Mouse (Mus musculus): Measurements from ENCODE around the gene Kitl. TPM values are rescaled to one million over a fixed set of nuclear protein-coding genes. Genes with fewer than 3 reads are reported as not detected.

The Kitl gene
- polyA plus RNA-seq, 1 experiment from 2014 or later: 8.2 TPM

DNA sequence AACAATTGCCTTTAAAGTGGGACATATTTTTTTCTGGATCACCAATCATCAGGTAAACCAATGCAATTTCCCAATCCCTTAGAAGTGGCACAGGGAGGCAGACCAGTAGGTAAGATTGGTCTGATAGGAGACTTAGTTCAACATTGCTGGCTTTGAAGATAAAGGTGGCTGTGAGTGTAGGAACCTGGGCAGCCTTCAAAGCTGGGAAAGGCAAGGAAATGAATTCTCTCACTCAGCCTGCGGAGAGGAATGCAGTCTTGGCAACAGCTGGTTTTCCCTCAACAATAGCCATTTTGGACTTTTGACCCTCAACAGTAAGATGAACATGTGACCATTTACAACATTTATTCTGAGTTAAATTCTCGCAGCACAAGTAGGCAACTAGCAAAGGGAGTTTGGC lies 1.3 kb upstream of the Kitl start:
- ATAC-seq (ENCODE audit: insufficient number of reproducible peaks, insufficient read depth, low FRiP score, low TSS enrichment, low read depth): no peak
- Histone ChIP-seq H3K4me2 (no peak overlapping the region), H3K4me1 (replicated peaks) (peaks cover 9% of the 10 kb centered on the region; the same call in 1 of the 2 replicates), H3K9me3 (no peaks in the 10 kb centered on the region), H3K4me3 (replicated peaks) (no peak overlapping the region), H3K27ac (no peak overlapping the region), H3K9ac (replicated peaks) (no peak overlapping the region), H3K36me3 (no peaks in the 10 kb centered on the region), H3K27me3 (peaks cover 29% of the 10 kb centered on the region)
- WGBS: 35% methylated on average over 2 of the region's 2 CpGs

DNA sequence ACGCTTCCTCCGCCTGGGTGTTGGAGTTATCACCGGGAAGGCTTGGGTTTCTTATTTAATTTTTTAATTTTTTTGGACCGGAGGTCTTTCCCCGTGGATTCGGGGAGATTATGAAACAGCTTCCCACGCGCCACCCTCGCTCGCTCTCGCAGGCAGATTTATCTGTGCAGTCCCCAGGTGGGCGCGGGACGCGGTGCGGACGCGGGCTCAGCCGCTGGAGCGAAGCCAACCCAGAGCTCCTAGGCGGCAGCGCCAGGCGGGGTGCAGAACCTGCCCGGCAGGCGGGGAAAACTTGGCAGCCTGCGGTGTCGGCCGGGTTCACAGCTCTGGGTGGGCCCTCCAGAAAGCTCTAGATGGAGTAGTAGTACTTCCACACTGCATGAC lies 888 bp downstream of the Kitl start:
- peaks cover 9% of the 10 kb centered on the region; the same call in 1 of the 2 replicates for H3K4me1 ChIP-seq (replicated peaks)
- H3K27ac ChIP-seq: 0 out of 2 replicates have a peak overlapping the region, but pooled peaks have one; percentile 12
- H3K27me3 ChIP-seq: peaks cover 48% of the 10 kb centered on the region
- H3K4me2 ChIP-seq: peak overlapping the region; percentile 99
- peak overlapping the region; percentile 64 for H3K4me3 ChIP-seq (replicated peaks)
- no peaks in the 10 kb centered on the region for H3K36me3 ChIP-seq
- peak overlapping the region; percentile 61 for H3K9ac ChIP-seq (replicated peaks)
- 0% methylated on average over 28 of the region's 28 CpGs for WGBS
- no peaks in the 10 kb centered on the region for H3K9me3 ChIP-seq
- ATAC-seq (ENCODE audit: insufficient number of reproducible peaks, insufficient read depth, low FRiP score, low TSS enrichment, low read depth): no peak

DNA sequence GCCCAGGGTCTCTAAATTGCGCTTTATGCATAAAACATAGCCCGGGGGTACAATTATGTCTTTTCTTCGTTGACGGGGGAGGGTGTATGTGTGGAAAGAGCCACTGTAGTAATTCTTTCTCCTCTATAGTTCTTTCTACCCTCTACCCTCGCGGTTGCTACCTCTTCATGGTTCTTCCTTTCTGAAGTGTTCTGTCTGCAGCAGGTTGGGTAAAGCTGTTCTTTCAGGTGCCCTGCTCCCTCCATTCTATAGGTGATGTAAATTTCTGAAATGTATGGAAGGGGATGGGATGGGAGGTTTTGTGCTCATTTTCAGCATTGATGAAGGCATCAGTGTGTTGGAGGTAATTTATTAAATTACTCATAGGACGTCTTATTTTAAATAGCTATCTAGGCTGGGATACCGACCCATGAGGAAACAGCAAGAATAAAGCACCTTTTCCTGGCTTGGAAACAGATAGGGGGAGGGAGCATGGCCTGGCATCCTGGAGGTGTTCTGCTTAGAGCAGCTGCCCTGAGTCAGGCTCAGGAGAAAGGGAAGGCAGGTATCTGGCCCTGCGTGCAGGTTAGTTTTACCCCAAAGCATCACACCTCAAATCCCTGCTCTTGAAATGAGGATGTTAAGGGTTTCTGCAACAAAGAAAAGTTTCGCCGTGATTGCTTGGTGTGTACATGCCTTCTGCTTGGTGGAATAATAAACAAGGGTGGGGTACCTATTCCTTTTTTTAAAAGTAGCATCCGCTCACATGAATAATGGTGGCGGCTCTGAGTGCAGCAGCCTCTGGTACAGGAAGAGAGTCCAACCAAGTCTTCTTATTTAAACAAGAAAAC lies 1.7 kb downstream of the Kitl start:
- no peak overlapping the region for H3K9ac ChIP-seq (replicated peaks)
- H3K27me3 ChIP-seq: peaks cover 57% of the 10 kb centered on the region
- ATAC-seq (ENCODE audit: insufficient number of reproducible peaks, insufficient read depth, low FRiP score, low TSS enrichment, low read depth): no peak
- no peaks in the 10 kb centered on the region for H3K36me3 ChIP-seq
- no peaks in the 10 kb centered on the region for H3K9me3 ChIP-seq
- H3K4me1 ChIP-seq (replicated peaks): peaks cover 9% of the 10 kb centered on the region; the same call in 1 of the 2 replicates
- no peak overlapping the region for H3K27ac ChIP-seq
- H3K4me3 ChIP-seq (replicated peaks): peak overlapping the region; percentile 64
- peak overlapping the region; percentile 99 for H3K4me2 ChIP-seq
- WGBS: 19% methylated on average over 13 of the region's 13 CpGs

DNA sequence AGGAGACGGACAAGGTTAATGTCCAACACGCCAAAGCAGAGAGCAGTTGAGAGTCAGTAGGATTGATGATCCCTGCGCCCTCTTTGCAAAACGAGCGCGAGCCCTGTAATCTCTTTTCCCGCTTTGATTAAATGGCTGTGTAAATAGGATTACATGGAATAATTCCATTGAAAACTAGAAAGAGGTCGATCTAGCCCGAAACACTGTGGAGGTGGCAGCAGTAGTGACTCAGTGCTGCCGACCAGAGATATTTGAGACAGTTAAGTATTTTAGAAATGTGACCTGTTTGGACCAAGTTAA lies 2.3 kb downstream of the Kitl start:
- peak overlapping the region; percentile 99 for H3K4me2 ChIP-seq
- no peak overlapping the region for H3K9ac ChIP-seq (replicated peaks)
- peaks cover 14% of the 10 kb centered on the region; the same call in 1 of the 2 replicates for H3K4me1 ChIP-seq (replicated peaks)
- no peak overlapping the region for H3K27ac ChIP-seq
- no peaks in the 10 kb centered on the region for H3K36me3 ChIP-seq
- peak overlapping the region; percentile 64 for H3K4me3 ChIP-seq (replicated peaks)
- WGBS: 7% methylated on average over 10 of the region's 10 CpGs
- ATAC-seq (ENCODE audit: insufficient number of reproducible peaks, insufficient read depth, low FRiP score, low TSS enrichment, low read depth): no peak
- peaks cover 62% of the 10 kb centered on the region for H3K27me3 ChIP-seq
- H3K9me3 ChIP-seq: no peaks in the 10 kb centered on the region

DNA sequence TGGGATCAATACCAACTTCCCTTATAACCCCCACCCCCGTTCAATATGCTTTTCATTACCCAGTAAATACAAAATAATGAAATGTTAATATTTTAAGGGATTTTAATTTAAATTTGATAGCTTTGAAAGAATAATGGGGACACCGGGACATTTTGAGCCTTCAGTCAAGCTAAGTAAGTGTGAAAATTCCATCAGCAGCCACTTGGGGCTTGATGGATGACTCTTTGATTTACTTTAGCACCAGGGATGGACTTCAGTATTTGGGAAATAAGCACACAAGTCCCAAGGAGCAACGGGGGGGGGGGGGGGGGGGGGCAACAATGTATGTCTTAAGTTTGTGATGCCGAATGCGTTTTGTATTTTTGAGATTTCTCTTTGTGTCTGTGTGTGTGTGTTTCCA lies 3.1 kb downstream of the Kitl start:
- H3K4me3 ChIP-seq (replicated peaks): no peak overlapping the region

DNA sequence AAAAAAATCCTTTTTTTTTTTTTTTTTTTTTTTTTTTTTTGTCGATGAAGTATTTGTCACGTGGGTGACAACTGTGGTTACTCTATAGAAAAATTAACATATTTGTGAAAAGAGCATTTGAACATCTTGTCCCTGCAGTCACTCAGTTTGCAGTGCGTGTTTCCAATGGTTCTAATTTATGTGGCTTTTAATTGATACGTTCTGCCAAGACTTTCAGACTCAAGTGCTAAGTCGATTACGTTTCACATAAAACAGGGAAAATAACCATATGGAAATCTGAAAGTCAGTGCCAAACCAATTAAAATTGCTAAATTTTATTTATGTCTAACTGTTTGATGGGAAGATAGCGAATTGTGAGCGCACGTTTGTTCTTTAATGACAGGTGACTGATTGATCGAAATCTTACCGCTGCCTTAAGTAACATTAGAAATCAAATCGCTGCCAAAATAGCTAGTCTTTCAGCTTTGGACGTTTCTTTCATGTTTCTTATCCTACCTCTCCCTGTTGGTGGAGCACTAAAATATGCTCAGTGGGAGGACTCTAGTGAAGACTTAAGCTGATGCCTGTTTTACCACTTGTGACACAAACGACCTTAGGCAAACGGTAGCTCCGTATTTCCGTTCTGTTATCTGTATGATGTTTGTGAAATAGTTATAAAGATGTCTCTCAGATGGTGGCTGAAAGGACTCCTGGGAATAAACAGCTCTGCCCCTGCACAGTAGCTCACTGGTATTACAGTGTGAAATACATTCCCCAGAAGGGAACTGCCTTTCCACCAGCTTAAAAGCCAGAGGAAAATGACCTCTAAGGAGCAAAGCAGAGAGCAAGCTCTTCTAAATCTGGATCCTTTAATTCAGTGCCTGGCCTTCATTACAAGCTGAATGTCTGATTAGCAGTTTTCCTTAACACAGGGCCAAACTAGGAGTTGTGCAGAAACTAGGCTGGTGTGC lies 4.1 kb downstream of the Kitl start:
- Histone ChIP-seq H3K4me3 (replicated peaks) (no peak overlapping the region), H3K9me3 (no peaks in the 10 kb centered on the region), H3K27me3 (peaks cover 63% of the 10 kb centered on the region), H3K4me2 (no peak overlapping the region), H3K36me3 (no peaks in the 10 kb centered on the region), H3K4me1 (replicated peaks) (peaks cover 15% of the 10 kb centered on the region; the same call in 1 of the 2 replicates), H3K27ac (no peak overlapping the region), H3K9ac (replicated peaks) (no peak overlapping the region)
- no peak for ATAC-seq (ENCODE audit: insufficient number of reproducible peaks, insufficient read depth, low FRiP score, low TSS enrichment, low read depth)
- WGBS: 32% methylated on average over 17 of the region's 17 CpGs

More for the DNA sequence above, 3.1 kb downstream of the Kitl start:
- H3K9ac ChIP-seq (replicated peaks): no peak overlapping the region
- H3K4me1 ChIP-seq (replicated peaks): peaks cover 15% of the 10 kb centered on the region; the same call in 1 of the 2 replicates
- peaks cover 63% of the 10 kb centered on the region for H3K27me3 ChIP-seq
- WGBS: 34% methylated on average over 5 of the region's 5 CpGs
- no peaks in the 10 kb centered on the region for H3K36me3 ChIP-seq
- no peak for ATAC-seq (ENCODE audit: insufficient number of reproducible peaks, insufficient read depth, low FRiP score, low TSS enrichment, low read depth)
- H3K27ac ChIP-seq: no peak overlapping the region
- H3K4me2 ChIP-seq: peak overlapping the region; percentile 8; the same call in 1 of the 2 replicates
- no peaks in the 10 kb centered on the region for H3K9me3 ChIP-seq

DNA sequence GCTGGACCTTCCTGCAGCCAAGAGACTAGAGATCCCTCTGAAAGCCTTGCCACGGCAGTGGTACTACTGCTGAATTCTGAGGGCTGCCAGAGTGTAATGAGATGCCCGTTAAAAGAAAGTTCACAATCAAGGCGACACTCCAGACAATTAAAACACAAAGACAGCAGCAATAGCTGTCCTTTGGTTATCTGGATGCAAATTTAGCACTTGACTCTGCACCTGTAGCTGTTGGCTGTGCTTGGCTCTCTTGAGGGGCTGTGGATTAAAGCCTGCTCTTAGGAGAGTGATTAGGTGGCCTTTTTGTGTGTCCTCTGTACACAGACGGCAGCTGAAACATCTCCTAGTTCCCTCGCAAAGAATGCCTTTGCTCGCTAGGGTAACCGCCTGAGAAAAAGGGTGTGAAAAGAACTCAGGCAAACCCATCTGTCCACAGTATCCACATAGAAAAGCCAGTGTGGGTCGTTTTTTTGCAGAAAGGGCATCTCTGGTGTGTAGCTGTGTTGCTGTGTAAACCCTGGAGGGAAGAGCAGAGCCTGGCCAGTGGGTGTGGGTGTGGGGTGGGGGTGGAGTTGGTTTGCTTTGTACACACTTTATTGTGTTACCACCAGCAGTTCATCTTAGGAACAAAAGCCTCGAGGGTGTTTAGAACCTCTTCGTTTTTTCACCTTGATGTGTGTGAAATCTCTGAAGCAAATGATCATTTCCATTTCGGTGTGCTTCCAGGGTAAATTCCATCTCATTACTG lies 6.8 kb downstream of the Kitl start:
- 54% methylated on average over 11 of the region's 11 CpGs for WGBS
- H3K9me3 ChIP-seq: no peaks in the 10 kb centered on the region
- H3K4me1 ChIP-seq (replicated peaks): peaks cover 7% of the 10 kb centered on the region; the same call in 1 of the 2 replicates
- no peaks in the 10 kb centered on the region for H3K36me3 ChIP-seq
- H3K4me3 ChIP-seq (replicated peaks): no peak overlapping the region
- no peak overlapping the region for H3K27ac ChIP-seq
- H3K4me2 ChIP-seq: no peak overlapping the region
- no peak for ATAC-seq (ENCODE audit: insufficient number of reproducible peaks, insufficient read depth, low FRiP score, low TSS enrichment, low read depth)
- no peak overlapping the region for H3K9ac ChIP-seq (replicated peaks)
- H3K27me3 ChIP-seq: peaks cover 49% of the 10 kb centered on the region

DNA sequence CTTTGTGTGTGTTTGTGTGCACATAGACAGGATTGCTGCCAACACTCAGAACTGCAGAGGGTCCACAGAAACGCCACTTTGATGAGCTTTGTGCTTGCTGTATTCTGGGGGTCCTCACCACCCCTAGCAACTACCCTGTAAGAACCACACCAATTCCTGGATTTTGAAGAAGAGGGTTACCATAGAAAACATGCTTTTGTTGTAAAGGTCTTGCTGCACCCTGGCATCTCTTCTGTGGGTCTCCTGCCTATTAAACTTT lies 7.3 kb downstream of the Kitl start:
- Histone ChIP-seq H3K4me1 (replicated peaks) (peaks cover 7% of the 10 kb centered on the region; the same call in 1 of the 2 replicates), H3K9ac (replicated peaks) (no peak overlapping the region), H3K27me3 (peaks cover 44% of the 10 kb centered on the region), H3K4me3 (replicated peaks) (no peak overlapping the region), H3K9me3 (no peaks in the 10 kb centered on the region), H3K4me2 (no peak overlapping the region), H3K27ac (no peak overlapping the region), H3K36me3 (no peaks in the 10 kb centered on the region)
- WGBS: 61% methylated on average over 1 of the region's 1 CpGs
- ATAC-seq (ENCODE audit: insufficient number of reproducible peaks, insufficient read depth, low FRiP score, low TSS enrichment, low read depth): no peak

DNA sequence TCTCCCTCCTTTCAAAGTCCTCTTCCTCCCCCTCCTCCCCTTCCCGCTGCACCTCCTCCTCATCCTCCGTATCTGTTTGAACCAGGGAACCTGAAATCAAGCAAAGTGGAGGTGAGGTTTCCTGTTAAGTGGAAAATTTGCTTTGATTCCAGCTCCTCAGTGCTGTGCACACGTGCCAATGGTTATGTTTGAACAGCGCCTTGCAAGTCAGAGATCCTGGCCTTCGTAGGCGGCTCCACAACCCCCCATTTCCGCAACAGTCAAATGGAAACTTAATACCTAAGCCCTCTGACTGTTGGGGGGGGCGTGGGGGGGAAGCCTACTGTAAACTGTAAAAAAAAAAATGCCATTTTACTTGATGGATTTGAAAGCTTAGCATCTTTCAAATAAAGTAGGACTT lies 10.2 kb downstream of the Kitl start:
- no peak for ATAC-seq (ENCODE audit: insufficient number of reproducible peaks, insufficient read depth, low FRiP score, low TSS enrichment, low read depth)
- Histone ChIP-seq H3K27ac (no peak overlapping the region), H3K27me3 (peaks cover 19% of the 10 kb centered on the region), H3K36me3 (no peaks in the 10 kb centered on the region), H3K4me2 (no peak overlapping the region), H3K4me1 (replicated peaks) (peaks cover 7% of the 10 kb centered on the region; the same call in 1 of the 2 replicates), H3K9me3 (no peaks in the 10 kb centered on the region), H3K9ac (replicated peaks) (no peak overlapping the region), H3K4me3 (replicated peaks) (no peak overlapping the region)
- WGBS: 52% methylated on average over 8 of the region's 8 CpGs

DNA sequence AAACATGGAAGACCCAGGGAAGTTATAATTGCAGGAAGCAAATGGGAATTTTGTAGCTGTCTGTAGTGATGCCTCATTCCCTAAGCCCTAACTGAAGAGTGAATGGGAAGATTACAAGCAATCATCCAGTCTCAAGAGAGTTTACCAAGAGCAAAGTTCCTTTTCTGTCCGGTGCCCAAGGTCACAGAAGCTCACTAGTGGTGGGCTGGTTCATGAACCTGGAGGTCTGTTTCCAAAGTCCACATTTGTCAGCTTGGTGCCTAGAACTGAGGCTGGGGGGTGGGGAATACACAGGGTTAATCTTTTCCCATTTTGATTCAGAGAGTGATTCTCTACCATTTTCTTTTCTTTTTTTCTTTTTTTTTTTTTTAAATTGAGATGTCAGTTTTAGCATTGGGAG lies 11.3 kb downstream of the Kitl start:
- Histone ChIP-seq H3K4me3 (replicated peaks) (no peak overlapping the region), H3K9ac (replicated peaks) (no peak overlapping the region), H3K27me3 (peaks cover 13% of the 10 kb centered on the region), H3K4me1 (replicated peaks) (peaks cover 9% of the 10 kb centered on the region; the same call in 1 of the 2 replicates), H3K36me3 (no peaks in the 10 kb centered on the region), H3K27ac (no peak overlapping the region), H3K4me2 (no peak overlapping the region), H3K9me3 (no peaks in the 10 kb centered on the region)
- WGBS: 76% methylated on average over 1 of the region's 1 CpGs
- no peak for ATAC-seq (ENCODE audit: insufficient number of reproducible peaks, insufficient read depth, low FRiP score, low TSS enrichment, low read depth)

DNA sequence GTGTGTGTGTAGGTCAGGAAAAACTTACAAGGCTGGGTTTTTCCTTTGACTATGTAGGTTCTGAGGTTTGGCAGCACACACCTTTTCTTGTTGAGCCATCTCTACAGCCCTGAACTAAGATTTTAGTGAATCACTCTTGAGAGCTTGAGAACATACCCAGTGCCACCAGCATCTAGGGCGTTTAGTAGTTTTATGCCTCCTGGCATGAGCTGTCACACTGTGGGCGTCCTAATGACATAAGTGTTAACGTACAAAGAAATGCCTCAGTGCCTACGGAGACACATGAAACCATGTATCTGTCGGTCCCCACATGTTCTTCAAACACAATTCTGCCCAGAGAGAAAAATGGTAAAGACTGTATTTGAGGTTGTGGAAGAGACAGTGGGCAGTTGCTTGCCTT lies 15.0 kb downstream of the Kitl start:
- Histone ChIP-seq H3K27ac (no peak overlapping the region), H3K4me3 (replicated peaks) (no peak overlapping the region), H3K36me3 (no peaks in the 10 kb centered on the region), H3K9me3 (no peaks in the 10 kb centered on the region), H3K9ac (replicated peaks) (no peak overlapping the region), H3K4me2 (no peak overlapping the region), H3K27me3 (peaks cover 3% of the 10 kb centered on the region; the same call in 1 of the 2 replicates), H3K4me1 (replicated peaks) (peaks cover 2% of the 10 kb centered on the region; the same call in 1 of the 2 replicates)
- WGBS: 68% methylated on average over 5 of the region's 5 CpGs
- no peak for ATAC-seq (ENCODE audit: insufficient number of reproducible peaks, insufficient read depth, low FRiP score, low TSS enrichment, low read depth)

Measured in limb, embryonic 12.5 days (tissue).